Mouse (Mus musculus): ENCODE data around the gene March1.

DNA sequence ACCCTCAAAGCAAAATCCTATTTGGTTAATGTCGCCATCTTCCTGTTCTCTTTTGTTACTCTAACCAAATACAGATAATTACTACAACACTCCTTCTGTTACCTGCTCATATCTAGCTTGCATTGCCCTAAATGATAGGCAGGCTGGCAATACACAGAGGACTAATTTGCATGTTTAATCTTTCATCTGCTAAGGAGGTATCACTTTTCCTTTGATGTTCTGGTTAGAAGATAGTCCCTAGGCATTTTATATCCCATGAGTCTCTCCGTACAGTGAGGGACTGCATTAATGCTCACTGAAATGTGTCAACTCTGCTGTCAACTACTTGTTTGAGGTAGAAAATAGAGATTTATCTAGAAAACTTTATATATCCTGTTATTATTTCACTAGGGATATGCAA lies 44.2 kb downstream of the March1 start:
- no peak for TF ChIP-seq CTCF (IDR thresholded peaks at IDR 0.05; ENCODE audit: borderline replicate concordance, extremely low read depth, insufficient read depth, insufficient read length)
- TF ChIP-seq POLR2A (IDR thresholded peaks at IDR 0.05; ENCODE audit: borderline replicate concordance, extremely low read depth, insufficient read depth, insufficient read length, poor library complexity, severe bottlenecking), result no peak
